Mouse (Mus musculus) neural tube, embryonic 14.5 days (tissue): ENCODE measurements around the gene L3mbtl2. TPM values are rescaled to one million over a fixed set of nuclear protein-coding genes. Genes with fewer than 3 reads are reported as not detected.

Source experiments
- ATAC-seq: fragments of 200-750 bp; cut with Nextera tagmentation; 2 replicates; pipeline ENCODE4 v1.8.0; 2017; ENCODE audit warnings: low read depth, mild to moderate bottlenecking, moderate TSS enrichment, moderate library complexity
- H3K27ac ChIP-seq: fragments of 300-500 bp; sonication (generic); 2 replicates; pipeline ENCODE4 v1.5.1; 2014; ENCODE audit warnings: low read depth, mild to moderate bottlenecking, control low read depth, low read length, moderate library complexity, mixed read lengths
- H3K27me3 ChIP-seq: fragments of 300-500 bp; sonication (generic); 2 replicates; pipeline ENCODE4 v1.6.1; 2014; ENCODE audit warnings: low read length; ENCODE audit not compliant: control insufficient read depth, insufficient read depth
- H3K36me3 ChIP-seq: fragments of 300-500 bp; sonication (generic); 2 replicates; pipeline ENCODE4 v1.6.1; 2014; ENCODE audit warnings: low read length, mixed read lengths; ENCODE audit not compliant: control insufficient read depth, insufficient read depth
- H3K4me1 ChIP-seq: fragments of 300-500 bp; sonication (generic); 2 replicates; pipeline ENCODE4 v1.6.1; 2014; ENCODE audit warnings: low read length; ENCODE audit not compliant: control insufficient read depth, insufficient read depth
- H3K4me2 ChIP-seq: fragments of 300-500 bp; sonication (generic); 2 replicates; pipeline ENCODE4 v1.6.1; 2014; ENCODE audit warnings: mild to moderate bottlenecking, low read depth, low read length, control low read depth
- H3K4me3 ChIP-seq: fragments of 300-500 bp; sonication (generic); 2 replicates; pipeline ENCODE4 v1.5.1; 2014; ENCODE audit warnings: low read depth, low read length, control low read depth, mixed read lengths
- H3K9ac ChIP-seq: fragments of 300-500 bp; sonication (generic); replicated peaks from 2 replicates; pipeline ENCODE4 v1.6.1; 2014; ENCODE audit warnings: low read depth, mild to moderate bottlenecking, control low read depth, low read length, mixed read lengths
- H3K9me3 ChIP-seq: fragments of 300-500 bp; sonication (generic); 2 replicates; pipeline ENCODE4 v1.6.1; 2016; ENCODE audit warnings: low read length; ENCODE audit not compliant: control insufficient read depth
- WGBS: fragments of 180-500 bp; shearing (Covaris S2); extraction: QIAGEN DNeasy Blood & Tissue Kit; methylation state at CpG from one replicate; pipeline ENCODE4 v1.1.7; 2014; 5-methylcytosine and 5-hydroxymethylcytosine counted together
- polyA plus RNA-seq: library from polyadenylated mRNA; unstranded; fragments of >200 nt; fragmentation: Nextera tagmentation; extraction: Ambion mirVana; gene quantifications from 2 replicates; pipeline ENCODE4 v1.2.1, GENCODE M21; 2014

L3mbtl2 gene
- polyA plus RNA-seq, 1 experiment from 2014 or later: 26.8 TPM

DNA sequence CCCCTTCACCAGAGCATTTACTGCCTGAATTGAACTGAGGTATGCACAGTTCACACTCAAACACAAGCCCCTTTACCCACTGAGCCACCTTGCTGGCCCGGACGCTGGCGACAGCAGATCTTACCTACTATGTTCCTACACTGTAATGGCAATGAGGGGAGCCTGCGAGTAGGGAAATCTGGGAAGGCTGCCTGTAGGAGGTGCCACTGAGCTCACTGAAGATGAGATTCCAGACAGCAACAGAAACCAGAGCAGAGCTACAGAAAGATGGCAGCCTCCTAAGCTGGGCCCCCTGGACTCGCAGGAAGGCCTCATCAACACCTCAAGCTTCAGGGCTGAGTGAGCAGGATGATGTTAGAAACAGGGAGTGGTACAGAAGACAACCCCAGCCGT lies 55.4 kb downstream of the L3mbtl2 start:
- Histone ChIP-seq H3K9ac (no peak overlapping the region), H3K4me2 (no peak overlapping the region), H3K4me1 (no peaks in the 10 kb centered on the region), H3K27ac (no peak overlapping the region), H3K9me3 (no peaks in the 10 kb centered on the region), H3K4me3 (no peak overlapping the region), H3K27me3 (no peaks in the 10 kb centered on the region), H3K36me3 (peaks cover 70% of the 10 kb centered on the region)
- WGBS: 90% methylated on average over 6 of the region's 6 CpGs
- no peak for ATAC-seq

DNA sequence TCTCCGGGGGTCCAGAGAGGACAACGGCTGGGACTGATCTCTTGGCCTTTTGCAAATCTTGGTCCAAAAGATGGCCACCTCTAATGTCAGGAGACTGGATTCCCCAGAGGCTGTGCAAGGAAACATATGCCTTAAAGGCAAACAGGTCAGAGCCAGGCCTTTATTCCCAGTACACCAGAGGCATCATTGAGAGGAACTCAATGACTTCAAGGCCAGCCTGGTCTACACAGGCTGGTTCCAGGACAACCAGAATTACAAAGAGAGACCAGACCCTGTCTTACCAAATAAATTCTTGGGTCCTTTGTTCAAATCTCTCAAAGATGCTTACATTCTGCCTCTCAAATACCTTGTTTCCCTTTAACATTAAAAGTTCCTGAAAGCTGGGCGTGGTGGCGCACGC lies 58.7 kb downstream of the L3mbtl2 start:
- no peak for ATAC-seq
- Histone ChIP-seq H3K4me1 (no peaks in the 10 kb centered on the region), H3K4me3 (no peak overlapping the region), H3K9ac (no peak overlapping the region), H3K4me2 (no peak overlapping the region), H3K9me3 (no peaks in the 10 kb centered on the region), H3K27ac (no peak overlapping the region), H3K36me3 (peaks cover 55% of the 10 kb centered on the region), H3K27me3 (no peaks in the 10 kb centered on the region)
- 97% methylated on average over 5 of the region's 5 CpGs for WGBS

DNA sequence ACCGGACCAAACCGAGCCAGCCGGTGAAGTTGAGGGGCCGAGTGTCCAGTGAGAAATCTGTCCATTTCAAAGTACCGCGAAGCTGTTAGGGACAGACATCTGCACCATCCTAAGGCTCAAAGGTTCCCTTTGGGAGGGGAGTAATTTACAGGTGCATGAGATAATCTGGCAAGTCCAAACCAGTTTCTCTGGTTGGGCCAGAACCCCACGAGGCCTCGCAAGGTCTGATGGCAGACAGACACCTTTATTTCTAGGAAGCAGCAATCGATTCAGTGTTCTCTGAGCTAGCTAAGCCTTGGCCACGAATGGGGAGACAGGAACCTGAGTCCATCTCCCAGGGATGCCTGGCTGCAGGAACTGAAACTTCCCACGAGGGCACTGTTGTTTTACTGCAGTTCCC lies 60.0 kb downstream of the L3mbtl2 start:
- no peak overlapping the region for H3K4me2 ChIP-seq
- no peak overlapping the region for H3K4me3 ChIP-seq
- no peaks in the 10 kb centered on the region for H3K9me3 ChIP-seq
- H3K36me3 ChIP-seq: peaks cover 46% of the 10 kb centered on the region
- ATAC-seq: no peak
- H3K27ac ChIP-seq: no peak overlapping the region
- H3K9ac ChIP-seq: no peak overlapping the region
- peaks cover 3% of the 10 kb centered on the region for H3K4me1 ChIP-seq
- H3K27me3 ChIP-seq: no peaks in the 10 kb centered on the region
- WGBS: 95% methylated on average over 11 of the region's 11 CpGs

DNA sequence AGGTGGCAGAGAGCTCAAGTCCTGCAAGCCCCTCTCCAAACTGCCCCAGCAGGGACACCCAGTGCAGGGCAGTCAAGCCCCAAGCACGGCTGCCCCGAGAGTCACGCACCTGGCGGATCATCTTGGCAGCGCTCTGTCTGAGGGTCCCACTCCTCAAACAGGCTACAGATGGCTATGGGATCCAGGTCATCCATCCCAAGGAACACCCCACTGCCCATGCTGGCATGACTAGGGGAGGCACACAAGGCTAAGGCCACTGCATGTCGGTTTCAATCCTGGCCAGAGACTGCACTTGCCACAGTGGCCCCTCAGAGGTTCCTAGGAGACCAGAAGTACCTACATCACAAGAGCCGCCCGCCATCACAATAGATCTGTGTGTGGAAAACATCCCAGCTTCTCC lies 62.3 kb downstream of the L3mbtl2 start:
- Histone ChIP-seq H3K36me3 (peaks cover 27% of the 10 kb centered on the region), H3K4me1 (peaks cover 7% of the 10 kb centered on the region), H3K4me2 (no peak overlapping the region), H3K27ac (no peak overlapping the region), H3K4me3 (no peak overlapping the region), H3K27me3 (no peaks in the 10 kb centered on the region), H3K9ac (no peak overlapping the region), H3K9me3 (no peaks in the 10 kb centered on the region)
- no peak for ATAC-seq
- 97% methylated on average over 8 of the region's 8 CpGs for WGBS

DNA sequence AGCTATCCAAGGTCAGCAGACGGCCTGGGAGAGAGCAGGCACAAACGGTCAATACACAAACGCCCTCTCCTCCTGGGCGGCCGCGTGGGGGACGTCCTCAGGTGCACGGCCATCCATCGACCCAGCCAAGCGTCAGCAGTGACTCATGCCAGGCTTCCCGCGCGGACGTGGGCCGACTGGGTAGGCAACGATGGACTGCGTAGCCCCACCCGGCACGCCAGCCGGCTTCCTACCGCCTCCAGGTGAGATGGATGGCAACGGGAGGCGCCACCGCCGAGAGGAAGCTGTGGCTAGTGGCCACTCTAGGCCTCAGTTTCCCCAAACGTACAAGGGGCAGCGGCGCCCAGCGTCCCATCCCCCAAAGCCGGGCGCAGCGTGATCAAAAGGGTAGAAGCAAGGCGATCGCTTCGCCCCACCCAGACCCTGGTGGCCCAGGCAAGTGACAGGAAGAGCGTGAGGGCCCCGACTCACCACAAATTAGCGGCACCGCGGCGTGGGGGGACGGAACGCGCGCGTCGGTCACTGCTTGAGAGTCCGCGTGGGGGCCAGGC lies 65.6 kb downstream of the L3mbtl2 start:
- peak overlapping the region; percentile 56 for H3K4me2 ChIP-seq
- H3K27ac ChIP-seq: peak overlapping the region; percentile 35
- no peaks in the 10 kb centered on the region for H3K27me3 ChIP-seq
- no peaks in the 10 kb centered on the region for H3K9me3 ChIP-seq
- H3K36me3 ChIP-seq: no peaks in the 10 kb centered on the region
- H3K9ac ChIP-seq: peak overlapping the region; percentile 79
- ATAC-seq: 0 out of 2 replicates have a peak, but pooled peaks have one; percentile 5
- H3K4me3 ChIP-seq: peak overlapping the region; percentile 75
- WGBS: 0% methylated on average over 49 of the region's 49 CpGs
- H3K4me1 ChIP-seq: peaks cover 7% of the 10 kb centered on the region

DNA sequence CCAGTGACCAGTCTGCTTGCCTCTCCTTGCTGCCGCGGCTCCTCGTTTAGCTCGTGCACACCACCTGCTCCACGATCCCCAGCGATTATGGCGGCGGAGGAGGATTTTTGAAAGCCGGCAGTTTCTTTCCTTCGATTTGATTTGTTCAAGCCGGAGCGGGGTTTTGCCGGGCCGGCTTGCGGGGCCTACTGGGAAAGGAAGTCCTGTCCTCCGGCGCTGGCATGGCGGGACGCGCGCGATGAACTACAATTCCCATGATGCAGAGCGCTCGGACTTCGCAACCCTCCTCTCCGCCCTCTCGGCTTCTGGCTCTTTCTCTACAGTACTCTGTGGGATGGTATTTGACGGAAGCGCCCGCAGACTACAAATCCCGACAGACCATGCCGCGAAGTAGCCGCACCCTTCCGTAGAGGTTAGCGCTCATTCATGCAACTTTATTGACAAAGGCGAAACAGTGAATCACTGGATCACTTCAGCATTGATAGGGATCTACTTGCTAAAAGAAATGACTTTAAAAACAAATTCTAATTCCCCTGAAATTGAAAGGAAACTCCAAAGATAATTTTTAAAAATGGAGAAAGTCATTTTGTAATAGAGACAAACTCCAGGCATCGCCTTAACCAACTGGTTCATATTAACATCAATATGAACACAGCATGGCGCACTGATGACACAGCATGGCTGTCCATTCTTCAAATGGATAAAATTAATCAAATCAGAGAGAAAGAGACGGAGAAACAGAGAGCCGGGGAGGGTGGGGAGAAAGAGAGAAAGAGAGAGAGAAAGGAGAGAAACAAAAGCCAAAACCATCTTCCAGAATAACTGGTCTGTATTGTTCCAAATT lies 66.3 kb downstream of the L3mbtl2 start:
- Histone ChIP-seq H3K4me1 (peaks cover 7% of the 10 kb centered on the region), H3K27ac (peak overlapping the region; percentile 35), H3K27me3 (no peaks in the 10 kb centered on the region), H3K9me3 (no peaks in the 10 kb centered on the region), H3K4me3 (peak overlapping the region; percentile 75), H3K4me2 (peak overlapping the region; percentile 56), H3K9ac (peak overlapping the region; percentile 79), H3K36me3 (no peaks in the 10 kb centered on the region)
- ATAC-seq: peak; percentile 99
- 6% methylated on average over 41 of the region's 41 CpGs for WGBS

DNA sequence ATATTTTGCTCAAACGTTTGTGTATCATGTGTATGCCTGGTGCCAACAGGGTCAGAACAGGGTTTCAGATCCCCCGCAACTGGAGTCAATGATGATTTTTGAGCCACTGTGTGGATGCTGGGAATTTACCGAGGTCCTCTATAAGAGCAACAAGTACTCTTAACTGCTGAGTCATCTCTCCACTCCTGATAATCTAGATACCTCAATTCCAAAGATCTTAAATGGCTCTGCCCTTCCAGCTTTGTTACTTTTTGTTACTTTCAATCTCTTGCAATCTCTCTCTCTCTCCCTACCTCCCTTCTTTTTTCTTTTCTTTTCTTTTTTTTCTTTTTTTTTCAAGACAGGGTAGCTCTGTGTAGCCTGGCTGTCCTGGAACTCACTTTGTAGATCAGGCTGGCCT lies 71.4 kb downstream of the L3mbtl2 start:
- no peaks in the 10 kb centered on the region for H3K36me3 ChIP-seq
- H3K27me3 ChIP-seq: no peaks in the 10 kb centered on the region
- H3K27ac ChIP-seq: no peak overlapping the region
- no peaks in the 10 kb centered on the region for H3K9me3 ChIP-seq
- WGBS: 57% methylated on average over 3 of the region's 3 CpGs
- no peaks in the 10 kb centered on the region for H3K4me1 ChIP-seq
- H3K9ac ChIP-seq: no peak overlapping the region
- H3K4me3 ChIP-seq: no peak overlapping the region
- no peak for ATAC-seq
- no peak overlapping the region for H3K4me2 ChIP-seq

Other genes with a start within 250 kb of the L3mbtl2 start
- gene Rbx1, start 197.6 kb upstream of the L3mbtl2 start, polyA plus RNA-seq: 454 and 456 TPM in 2 replicates
- gene Ep300, start 78.5 kb upstream of the L3mbtl2 start, polyA plus RNA-seq: 28.4 and 37.3 TPM in 2 replicates
- gene Chadl, start 33.4 kb downstream of the L3mbtl2 start, polyA plus RNA-seq: 19.9 and 32.3 TPM in 2 replicates
- 49.6 and 72.6 TPM in 2 replicates for gene Zc3h7b, start 81.2 kb downstream of the L3mbtl2 start, polyA plus RNA-seq
- 105 and 117 TPM in 2 replicates for gene Rangap1, start 81.6 kb downstream of the L3mbtl2 start, polyA plus RNA-seq
- gene Tef, start 138.5 kb downstream of the L3mbtl2 start, polyA plus RNA-seq: 17.9 and 19.3 TPM in 2 replicates
- gene Tob2, start 194.9 kb downstream of the L3mbtl2 start, polyA plus RNA-seq: 12.4 and 13.4 TPM in 2 replicates
- 129 and 138 TPM in 2 replicates for gene Phf5a, start 208.0 kb downstream of the L3mbtl2 start, polyA plus RNA-seq
- gene Aco2, start 208.4 kb downstream of the L3mbtl2 start, polyA plus RNA-seq: 278 and 281 TPM in 2 replicates